Mouse (Mus musculus) heart, embryonic 12.5 days (tissue): ENCODE results near the gene Smyd3. TPM values are rescaled to one million over a fixed set of nuclear protein-coding genes. Genes with fewer than 3 reads are reported as not detected.
"Not testable (repeated sequence)": the region's sequence is repeated elsewhere in the genome, so short reads cannot be mapped to it uniquely, and the experiment has no call there.

Experiments used
- ATAC-seq: fragments of 200-750 bp; cut with Nextera tagmentation; 2 replicates; pipeline ENCODE4 v1.8.0; 2017; ENCODE audit warnings: moderate TSS enrichment, moderate library complexity; ENCODE audit not compliant: insufficient number of reproducible peaks, low FRiP score
- H3K27ac ChIP-seq: fragments of 300-500 bp; sonication (generic); 2 replicates; pipeline ENCODE4 v1.5.1; 2016; ENCODE audit warnings: mild to moderate bottlenecking, moderate library complexity; ENCODE audit not compliant: poor library complexity, severe bottlenecking
- H3K27me3 ChIP-seq: fragments of 300-500 bp; sonication (generic); replicated peaks from 2 replicates; pipeline ENCODE4 v1.6.1; 2016; ENCODE audit warnings: mild to moderate bottlenecking, moderate library complexity
- H3K36me3 ChIP-seq: fragments of 300-500 bp; sonication (generic); 2 replicates; pipeline ENCODE4 v1.6.1; 2016; ENCODE audit warnings: mild to moderate bottlenecking, moderate library complexity
- H3K4me1 ChIP-seq: fragments of 300-500 bp; sonication (generic); replicated peaks from 2 replicates; pipeline ENCODE4 v1.6.1; 2016; ENCODE audit warnings: mild to moderate bottlenecking
- H3K4me2 ChIP-seq: fragments of 300-500 bp; sonication (generic); 2 replicates; pipeline ENCODE4 v1.6.1; 2016; ENCODE audit warnings: mild to moderate bottlenecking, moderate library complexity
- H3K4me3 ChIP-seq: fragments of 300-500 bp; sonication (generic); 2 replicates; pipeline ENCODE4 v1.5.1; 2016; ENCODE audit warnings: mild to moderate bottlenecking
- H3K9ac ChIP-seq: fragments of 300-500 bp; sonication (generic); 2 replicates; pipeline ENCODE4 v1.6.1; 2016; ENCODE audit warnings: mild to moderate bottlenecking, moderate library complexity
- H3K9me3 ChIP-seq: fragments of 300-500 bp; sonication (generic); replicated peaks from 2 replicates; pipeline ENCODE4 v1.6.1; 2016; ENCODE audit warnings: mild to moderate bottlenecking, moderate library complexity
- WGBS: fragments of 180-500 bp; shearing (Covaris S2); methylation state at CpG from one replicate; pipeline ENCODE4 v1.1.7; 2016; 5-methylcytosine and 5-hydroxymethylcytosine counted together
- polyA plus RNA-seq: library from polyadenylated mRNA; unstranded; fragments of >200 nt; fragmentation: Nextera tagmentation; extraction: Ambion mirVana; gene quantifications from 2 replicates; pipeline ENCODE4 v1.2.1, GENCODE M21; 2016

The Smyd3 gene
- polyA plus RNA-seq, 1 experiment from 2014 or later = 12.2 TPM

DNA sequence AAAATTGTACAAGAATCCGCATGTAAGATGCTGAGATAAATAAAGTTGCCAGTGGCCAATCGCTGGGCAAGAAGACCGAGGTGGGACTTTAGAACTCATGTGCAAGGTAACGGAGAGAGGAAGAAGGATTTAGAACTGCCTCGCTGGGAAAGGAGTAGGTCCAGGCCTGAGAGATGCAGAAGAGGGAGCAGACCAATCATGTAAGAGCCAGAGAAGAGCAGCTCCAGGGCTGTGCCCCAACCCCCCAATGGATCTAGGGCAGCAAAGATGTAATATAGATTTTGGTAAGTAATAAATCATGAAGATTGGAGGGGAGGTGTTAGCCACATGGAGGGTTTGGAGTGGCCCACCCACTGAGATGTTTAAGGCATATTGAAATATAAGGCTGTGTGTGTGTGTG, 180.3 kb downstream of the Smyd3 start:
- Histone ChIP-seq H3K36me3 (no peaks in the 10 kb centered on the region), H3K27me3 (no peaks in the 10 kb centered on the region), H3K4me3 (no peak overlapping the region), H3K4me2 (no peak overlapping the region), H3K27ac (no peak overlapping the region), H3K4me1 (no peaks in the 10 kb centered on the region), H3K9me3 (no peaks in the 10 kb centered on the region), H3K9ac (no peak overlapping the region)
- no peak for ATAC-seq
- 88% methylated on average over 5 of the region's 5 CpGs for WGBS

DNA sequence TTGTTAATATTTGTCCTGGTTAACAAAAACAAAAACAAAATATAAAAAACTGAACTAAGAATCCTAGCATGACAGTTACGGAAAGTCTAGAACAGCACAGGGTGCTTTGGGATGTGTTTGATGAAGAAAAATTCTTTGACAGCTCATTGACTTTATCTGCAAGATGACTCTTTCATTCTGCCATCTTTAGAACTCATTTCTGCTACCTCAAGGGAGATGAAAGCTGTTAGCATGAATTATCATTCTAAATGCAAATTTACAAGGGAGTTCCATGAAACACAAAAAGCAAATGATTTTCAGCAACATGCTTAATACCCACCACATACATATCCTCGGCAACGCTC, 190.9 kb downstream of the Smyd3 start:
- no peaks in the 10 kb centered on the region for H3K36me3 ChIP-seq
- no peaks in the 10 kb centered on the region for H3K9me3 ChIP-seq
- ATAC-seq = no peak
- no peaks in the 10 kb centered on the region for H3K27me3 ChIP-seq
- 91% methylated on average over 3 of the region's 3 CpGs for WGBS
- no peaks in the 10 kb centered on the region for H3K4me1 ChIP-seq
- H3K4me2 ChIP-seq = no peak overlapping the region
- H3K27ac ChIP-seq = no peak overlapping the region
- no peak overlapping the region for H3K4me3 ChIP-seq
- no peak overlapping the region for H3K9ac ChIP-seq

GRCm38 (mm10) chr1:179326262-179326964, 191.4 kb downstream of the Smyd3 start:
- H3K4me3 ChIP-seq = no peak overlapping the region
- H3K9me3 ChIP-seq = no peaks in the 10 kb centered on the region
- H3K27ac ChIP-seq = no peak overlapping the region
- ATAC-seq = no peak
- H3K4me2 ChIP-seq = no peak overlapping the region
- no peaks in the 10 kb centered on the region for H3K27me3 ChIP-seq
- H3K9ac ChIP-seq = no peak overlapping the region
- no peaks in the 10 kb centered on the region for H3K36me3 ChIP-seq
- no peaks in the 10 kb centered on the region for H3K4me1 ChIP-seq
- 79% methylated on average over 9 of the region's 9 CpGs for WGBS

GRCm38 (mm10) chr1:179324271-179324670, 193.6 kb downstream of the Smyd3 start:
- Histone ChIP-seq H3K36me3 (no peaks in the 10 kb centered on the region), H3K9me3 (no peaks in the 10 kb centered on the region), H3K4me2 (no peak overlapping the region), H3K4me1 (no peaks in the 10 kb centered on the region), H3K27me3 (no peaks in the 10 kb centered on the region), H3K27ac (no peak overlapping the region), H3K4me3 (no peak overlapping the region), H3K9ac (no peak overlapping the region)
- WGBS = 81% methylated on average over 6 of the region's 6 CpGs
- ATAC-seq = no peak

DNA sequence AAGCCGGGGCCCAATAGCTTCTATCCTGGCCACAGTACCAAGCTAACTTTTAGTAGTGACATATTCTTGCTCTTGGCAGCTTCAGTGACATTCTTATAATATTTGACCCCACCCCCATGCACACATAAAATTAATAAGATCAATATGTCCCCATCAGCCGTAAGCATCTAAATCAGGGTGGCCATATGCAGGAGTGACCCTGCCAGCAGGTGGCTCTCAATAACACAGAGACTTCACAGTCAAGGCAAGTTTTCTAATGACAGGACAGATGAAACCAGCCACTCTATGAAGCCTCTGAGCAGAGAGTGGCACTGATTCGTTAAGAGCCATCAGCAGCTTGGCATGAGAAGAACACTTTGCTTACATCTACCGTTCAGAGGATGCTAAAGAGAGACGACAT, 204.2 kb downstream of the Smyd3 start:
- no peaks in the 10 kb centered on the region for H3K27me3 ChIP-seq
- H3K4me1 ChIP-seq = peaks cover 9% of the 10 kb centered on the region
- no peak overlapping the region for H3K4me3 ChIP-seq
- H3K36me3 ChIP-seq = no peaks in the 10 kb centered on the region
- no peak overlapping the region for H3K9ac ChIP-seq
- ATAC-seq = no peak
- no peak overlapping the region for H3K27ac ChIP-seq
- whole genome bisulfite sequencing = 68% methylated on average over 5 of the region's 5 CpGs
- H3K4me2 ChIP-seq = no peak overlapping the region
- H3K9me3 ChIP-seq = no peaks in the 10 kb centered on the region

- WGBS = 50% methylated on average over 5 of the region's 5 CpGs
- ATAC-seq = no peak
- no peak overlapping the region for H3K9ac ChIP-seq
Observed at GRCm38 (mm10) chr1:179309487-179309886, 208.4 kb downstream of the Smyd3 start.

DNA sequence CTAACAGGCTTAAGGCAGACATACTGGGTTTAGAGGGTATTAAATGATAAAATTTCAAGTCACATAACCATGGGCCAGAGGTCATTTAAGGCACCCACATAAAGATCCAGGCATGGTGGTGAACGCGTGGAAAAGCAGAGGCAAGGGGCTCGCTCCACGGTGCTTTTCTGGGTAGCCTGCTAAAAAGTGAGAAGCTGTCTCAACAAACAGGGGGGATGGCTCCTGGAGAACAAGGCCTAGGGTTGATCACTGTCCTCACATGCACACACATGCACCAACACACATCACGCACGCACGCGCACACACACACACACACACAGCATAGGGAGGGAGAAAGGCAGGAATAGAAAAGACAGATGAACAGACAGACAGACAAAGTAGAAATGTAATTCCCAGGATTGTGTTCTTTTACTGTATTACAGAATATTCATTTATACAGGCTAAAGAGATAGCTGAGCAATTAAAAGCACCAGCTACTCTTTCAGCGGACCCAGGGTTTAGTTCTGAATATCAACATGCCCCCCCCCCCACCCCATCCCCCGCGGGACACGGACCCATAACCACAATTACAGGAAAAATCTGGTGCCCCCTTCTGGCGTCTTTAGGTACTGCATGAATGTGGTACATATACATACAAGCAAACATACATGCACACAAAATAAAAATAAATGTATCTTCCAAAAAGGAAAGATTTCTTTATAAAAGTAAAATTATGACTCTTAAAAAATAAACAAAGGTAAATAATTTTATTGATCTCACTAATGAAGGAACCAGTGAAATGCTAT, 215.2 kb downstream of the Smyd3 start:
- no peaks in the 10 kb centered on the region for H3K36me3 ChIP-seq
- no peak overlapping the region for H3K4me3 ChIP-seq
- no peaks in the 10 kb centered on the region for H3K9me3 ChIP-seq
- WGBS = 83% methylated on average over 13 of the region's 13 CpGs
- ATAC-seq = no peak
- H3K4me2 ChIP-seq = no peak overlapping the region
- H3K9ac ChIP-seq = no peak overlapping the region
- no peaks in the 10 kb centered on the region for H3K4me1 ChIP-seq
- no peak overlapping the region for H3K27ac ChIP-seq
- H3K27me3 ChIP-seq = no peaks in the 10 kb centered on the region

More at GRCm38 (mm10) chr1:179309487-179309886, 208.4 kb downstream of the Smyd3 start:
- Histone ChIP-seq H3K27ac (no peak overlapping the region), H3K4me2 (no peak overlapping the region), H3K36me3 (no peaks in the 10 kb centered on the region), H3K4me3 (no peak overlapping the region), H3K4me1 (peaks cover 9% of the 10 kb centered on the region), H3K27me3 (no peaks in the 10 kb centered on the region), H3K9me3 (no peaks in the 10 kb centered on the region)

GRCm38 (mm10) chr1:179295626-179296025, 222.2 kb downstream of the Smyd3 start:
- Histone ChIP-seq H3K4me1 (no peaks in the 10 kb centered on the region), H3K4me3 (no peak overlapping the region), H3K9ac (no peak overlapping the region), H3K27ac (no peak overlapping the region), H3K4me2 (no peak overlapping the region), H3K36me3 (no peaks in the 10 kb centered on the region), H3K27me3 (no peaks in the 10 kb centered on the region), H3K9me3 (peaks cover under 1% of the 10 kb centered on the region; the same call in 1 of the 2 replicates)
- WGBS = 77% methylated on average over 6 of the region's 6 CpGs
- no peak for ATAC-seq

DNA sequence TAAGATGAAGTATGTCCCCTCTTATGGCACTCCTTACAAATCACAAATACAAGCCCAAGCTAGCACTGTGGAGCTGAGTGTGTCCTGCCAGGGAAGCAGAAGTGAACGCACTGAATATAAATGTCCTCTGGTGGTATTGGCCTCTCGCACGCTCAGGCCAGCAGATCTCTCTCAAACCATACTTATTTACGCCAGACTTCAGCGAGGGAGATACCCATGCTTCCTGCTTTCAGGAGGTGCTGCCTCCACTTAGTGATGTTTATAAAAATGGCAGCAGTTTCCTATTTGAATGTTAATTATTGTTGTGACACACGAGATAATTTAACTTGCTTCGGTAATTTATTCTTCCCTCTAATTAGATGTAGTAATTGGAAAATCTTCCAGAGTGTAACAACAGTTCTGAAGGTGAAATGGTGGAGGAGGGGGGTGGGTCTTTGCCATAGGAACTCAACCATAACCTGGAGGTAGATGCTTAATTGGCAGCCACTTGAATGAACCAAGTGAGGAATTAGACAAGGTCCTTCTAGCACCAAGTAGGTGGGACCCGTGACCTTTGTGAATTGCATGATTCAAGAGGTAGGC, 224.0 kb downstream of the Smyd3 start:
- Histone ChIP-seq H3K4me1 (peaks cover 3% of the 10 kb centered on the region; the same call in 1 of the 2 replicates), H3K4me2 (no peak overlapping the region), H3K4me3 (no peak overlapping the region), H3K9me3 (peaks cover 7% of the 10 kb centered on the region; the same call in 1 of the 2 replicates), H3K27ac (no peak overlapping the region), H3K9ac (no peak overlapping the region), H3K27me3 (no peaks in the 10 kb centered on the region), H3K36me3 (no peaks in the 10 kb centered on the region)
- 90% methylated on average over 8 of the region's 8 CpGs for WGBS
- ATAC-seq = no peak

GRCm38 (mm10) chr1:179290181-179290580, 227.7 kb downstream of the Smyd3 start:
- H3K36me3 ChIP-seq, H3K27me3 ChIP-seq, H3K4me3 ChIP-seq, H3K27ac ChIP-seq, H3K4me1 ChIP-seq, ATAC-seq, H3K4me2 ChIP-seq, H3K9ac ChIP-seq: not testable (repeated sequence)
- WGBS = 87% methylated on average over 6 of the region's 6 CpGs
- H3K9me3 ChIP-seq = peaks cover 10% of the 10 kb centered on the region; the same call in 1 of the 2 replicates

GRCm38 (mm10) chr1:179289744-179290143, 228.1 kb downstream of the Smyd3 start:
- peaks cover 10% of the 10 kb centered on the region; the same call in 1 of the 2 replicates for H3K9me3 ChIP-seq
- H3K27me3 ChIP-seq = no peaks in the 10 kb centered on the region
- no peak overlapping the region for H3K27ac ChIP-seq
- H3K36me3 ChIP-seq = no peaks in the 10 kb centered on the region
- H3K4me2 ChIP-seq = no peak overlapping the region
- ATAC-seq = no peak
- 68% methylated on average over 3 of the region's 3 CpGs for WGBS
- H3K4me3 ChIP-seq = no peak overlapping the region
- no peak overlapping the region for H3K9ac ChIP-seq
- peaks cover 3% of the 10 kb centered on the region; the same call in 1 of the 2 replicates for H3K4me1 ChIP-seq
